Mouse (Mus musculus) kidney, adult 2 months (tissue): ENCODE measurements at regions not wholly inside any gene's neighbourhood (a gene's known extent, or its start where the extent isn't known, plus 50 kb on each side); places are given as distances from the start of the nearest gene placed in this dataset.
A peak's percentile ranks its signal among the peaks of the same experiment; 100 is the strongest.

Source experiments
- DNase-seq: peaks from one replicate; pipeline ENCODE4 v3.0.0; 2021
- H3K27ac ChIP-seq: fragments of 200-500 bp; 2 replicates; pipeline ENCODE4 v1.5.1; 2012; ENCODE audit warnings: low read depth, low read length, control low read depth, inconsistent platforms; ENCODE audit not compliant: insufficient read depth
- H3K27me3 ChIP-seq: fragments of 200-500 bp; replicated peaks from 2 replicates; pipeline ENCODE4 v1.6.1; 2012; ENCODE audit warnings: mild to moderate bottlenecking, moderate library complexity, low read length, inconsistent platforms; ENCODE audit not compliant: control insufficient read depth, insufficient read depth
- H3K36me3 ChIP-seq: fragments of 200-500 bp; 2 replicates; pipeline ENCODE4 v1.6.1; 2012; ENCODE audit warnings: mild to moderate bottlenecking, moderate library complexity, low read length, inconsistent platforms; ENCODE audit not compliant: control insufficient read depth, insufficient read depth
- H3K4me1 ChIP-seq: fragments of 200-500 bp; 2 replicates; pipeline ENCODE4 v1.6.1; 2011; ENCODE audit warnings: low read length; ENCODE audit not compliant: control insufficient read depth, insufficient read depth
- H3K4me3 ChIP-seq: fragments of 200-500 bp; 2 replicates; pipeline ENCODE4 v1.5.1; 2011; ENCODE audit warnings: mild to moderate bottlenecking, low read depth, low read length, control low read depth; ENCODE audit not compliant: insufficient read depth
- CTCF ChIP-seq: fragments of 200-500 bp; conservative IDR thresholded peaks from 2 replicates; pipeline ENCODE4 v1.5.1; 2011; ENCODE audit warnings: low read depth, mild to moderate bottlenecking, control low read depth, low read length, moderate library complexity, mixed read lengths; ENCODE audit not compliant: insufficient read depth, insufficient read length
- POLR2A ChIP-seq: fragments of 200-500 bp; IDR thresholded peaks from one replicate; pipeline ENCODE4 v1.6.1; 2011; ENCODE audit warnings: low read depth, low read length, control low read depth
- WGBS: fragments of 180-500 bp; shearing (Covaris S2); methylation state at CpG from one replicate; pipeline ENCODE4 v1.1.7; 2018; 5-methylcytosine and 5-hydroxymethylcytosine counted together

- Histone ChIP-seq H3K4me1 (peaks cover 3% of the 10 kb centered on the region; the same call in 1 of the 2 replicates), H3K4me3 (no peak overlapping the region), H3K36me3 (no peaks in the 10 kb centered on the region), H3K27me3 (no peaks in the 10 kb centered on the region), H3K27ac (no peak overlapping the region)
- peak; percentile 76 for DNase-seq
- 52% methylated on average over 7 of the region's 7 CpGs for WGBS
- TF ChIP-seq CTCF: no peak
These were observed 106.7 kb downstream of the Cpeb2 start for GRCm38 (mm10) chr5:43339671-43340070.

GRCm38 (mm10) chr5:43341475-43341874 is 108.5 kb downstream of the Cpeb2 start:
- WGBS: 66% methylated on average over 2 of the region's 2 CpGs
- no peaks in the 10 kb centered on the region for H3K27me3 ChIP-seq
- H3K27ac ChIP-seq: 0 out of 2 replicates have a peak overlapping the region, but pooled peaks have one; percentile 29
- DNase-seq: peak; percentile 51
- no peak for TF ChIP-seq CTCF
- no peak for TF ChIP-seq POLR2A
- no peaks in the 10 kb centered on the region for H3K36me3 ChIP-seq
- no peak overlapping the region for H3K4me3 ChIP-seq
- H3K4me1 ChIP-seq: peaks cover 3% of the 10 kb centered on the region; the same call in 1 of the 2 replicates

- peak; percentile 66 for DNase-seq
- Histone ChIP-seq H3K27me3 (no peaks in the 10 kb centered on the region), H3K36me3 (no peaks in the 10 kb centered on the region), H3K27ac (no peak overlapping the region), H3K4me1 (peaks cover 3% of the 10 kb centered on the region; the same call in 1 of the 2 replicates), H3K4me3 (no peak overlapping the region)
- no peak for TF ChIP-seq POLR2A
- TF ChIP-seq CTCF: no peak
- WGBS: 69% methylated on average over 1 of the region's 1 CpGs
These were observed 111.5 kb downstream of the Cpeb2 start for GRCm38 (mm10) chr5:43344441-43344840.

- no peak overlapping the region for H3K27ac ChIP-seq
- DNase-seq: peak; percentile 40
- 67% methylated on average over 2 of the region's 2 CpGs for WGBS
- no peaks in the 10 kb centered on the region for H3K36me3 ChIP-seq
- no peak for TF ChIP-seq POLR2A
- no peak for TF ChIP-seq CTCF
- no peak overlapping the region for H3K4me3 ChIP-seq
- peaks cover 14% of the 10 kb centered on the region; the same call in 1 of the 2 replicates for H3K4me1 ChIP-seq
- no peaks in the 10 kb centered on the region for H3K27me3 ChIP-seq
These were observed 118.0 kb downstream of the Cpeb2 start for GRCm38 (mm10) chr5:43350987-43351386.

- Histone ChIP-seq H3K27ac (no peak overlapping the region), H3K4me3 (no peak overlapping the region), H3K27me3 (no peaks in the 10 kb centered on the region), H3K4me1 (peaks cover 14% of the 10 kb centered on the region; the same call in 1 of the 2 replicates), H3K36me3 (no peaks in the 10 kb centered on the region)
- TF ChIP-seq POLR2A (no peak), CTCF (no peak)
- 76% methylated on average over 23 of the region's 23 CpGs for WGBS
- no peak for DNase-seq
These were observed 120.3 kb downstream of the Cpeb2 start for GRCm38 (mm10) chr5:43353021-43353990.

DNA sequence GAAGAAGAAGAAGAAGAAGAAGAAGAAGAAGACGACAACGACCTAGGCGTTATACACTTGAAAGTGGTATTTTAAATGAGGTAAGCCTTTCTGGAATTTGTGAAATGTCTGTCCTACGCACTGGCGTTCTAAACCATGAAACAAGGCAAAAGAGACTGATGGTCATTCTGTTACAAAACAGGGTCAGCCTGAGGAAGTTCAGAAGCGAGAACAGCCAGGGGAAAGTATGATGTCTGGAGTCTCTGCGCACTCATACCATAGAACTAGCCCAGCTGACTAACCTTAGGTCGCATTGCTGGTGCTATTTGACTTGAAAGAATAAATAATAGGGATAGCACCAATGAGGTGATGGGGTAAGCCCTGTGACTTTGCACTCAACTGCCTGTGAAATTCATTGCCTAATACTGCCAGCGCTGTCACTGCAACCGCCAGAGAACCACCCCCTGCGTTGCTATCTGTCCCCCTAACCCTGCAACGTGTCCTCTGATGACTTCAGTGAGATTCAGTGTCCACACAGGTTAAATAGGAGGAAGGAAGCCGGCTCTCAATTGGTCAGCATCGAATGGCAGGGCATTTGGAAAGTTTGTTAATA is 121.5 kb downstream of the Cpeb2 start:
- H3K4me3 ChIP-seq: peak overlapping the region; percentile 47
- peak overlapping the region; percentile 24 for H3K27ac ChIP-seq
- H3K36me3 ChIP-seq: no peaks in the 10 kb centered on the region
- H3K27me3 ChIP-seq: no peaks in the 10 kb centered on the region
- WGBS: 38% methylated on average over 14 of the region's 14 CpGs
- H3K4me1 ChIP-seq: peaks cover 14% of the 10 kb centered on the region; the same call in 1 of the 2 replicates
- TF ChIP-seq CTCF: no peak
- TF ChIP-seq POLR2A: no peak
- no peak for DNase-seq
